Mouse (Mus musculus): ENCODE data around the gene 4930564D02Rik.

DNA sequence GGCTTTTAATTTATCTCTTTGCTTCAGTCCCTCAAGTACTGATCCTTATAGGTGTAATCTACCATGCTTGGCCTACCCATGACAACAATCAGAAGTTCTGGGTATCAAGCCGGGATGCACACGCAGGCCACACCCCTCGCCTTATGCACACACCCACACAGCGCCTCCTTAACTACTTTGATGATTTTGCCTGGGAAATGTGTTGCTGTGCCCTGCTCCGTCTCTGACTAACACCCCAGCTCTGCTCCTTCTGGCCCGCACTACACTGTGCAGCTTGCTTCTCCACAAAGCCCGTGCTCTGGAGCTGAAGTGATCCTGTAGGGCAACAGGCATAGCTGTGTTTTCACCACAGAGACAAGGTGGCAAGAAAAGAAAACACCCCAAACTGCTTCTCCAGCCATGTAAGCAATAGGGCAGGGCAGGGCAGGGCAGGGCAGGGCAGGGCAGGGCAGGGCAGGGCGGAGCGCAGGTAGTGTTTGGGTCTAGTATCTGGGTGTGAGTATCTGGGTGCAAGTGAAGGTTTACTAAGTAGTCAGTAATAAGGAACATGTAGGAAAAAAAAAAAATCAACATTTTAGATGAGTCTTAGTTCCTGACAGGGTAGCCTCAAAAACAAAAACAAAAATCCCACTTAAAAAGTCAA, 25.5 kb upstream of the 4930564D02Rik start:
- TF ChIP-seq CTCF (IDR thresholded peaks at IDR 0.05; ENCODE audit: extremely low read depth, insufficient read depth, low read length) (no peak), POLR2A (IDR thresholded peaks at IDR 0.05; ENCODE audit: extremely low read depth, insufficient read depth, low read length) (no peak)
